Mouse (Mus musculus) lung, adult 2 months (tissue): ENCODE data around the gene Rilp.

Source experiments
- CTCF ChIP-seq: fragments of 200-500 bp; IDR thresholded peaks from 2 replicates; pipeline ENCODE4 v1.5.1; 2011; ENCODE audit warnings: mild to moderate bottlenecking, low read length, control low read depth; ENCODE audit not compliant: insufficient read depth
- POLR2A ChIP-seq: fragments of 200-500 bp; IDR thresholded peaks from 2 replicates; pipeline ENCODE4 v1.6.1; 2011; ENCODE audit warnings: low read depth, mild to moderate bottlenecking, control low read depth, low read length, borderline replicate concordance; ENCODE audit errors: extremely low read depth

- TF ChIP-seq CTCF = no peak
- no peak for TF ChIP-seq POLR2A
Measured at GRCm38 (mm10) chr11:75486192-75486591, 23.7 kb upstream of the Rilp start.
